Mouse (Mus musculus): ENCODE measurements at regions not wholly inside any gene's neighbourhood (a gene's known extent, or its start where the extent isn't known, plus 50 kb on each side); places are given as distances from the start of the nearest gene placed in this dataset.

GRCm38 (mm10) chr11:64833786-64834185 is 145.1 kb upstream of the Elac2 start:
- no peak overlapping the region for H3K4me3 ChIP-seq (ENCODE audit: insufficient read depth, poor library complexity, severe bottlenecking)
- no peaks in the 10 kb centered on the region for H3K27me3 ChIP-seq (ENCODE audit: control insufficient read depth, insufficient read depth, insufficient read length)
- no peaks in the 10 kb centered on the region for H3K79me3 ChIP-seq (ENCODE audit: low read depth)
- TF ChIP-seq CEBPB (IDR thresholded peaks at IDR 0.05; ENCODE audit: low read depth) (no peak), MYOG (IDR thresholded peaks at IDR 0.05; ENCODE audit: control insufficient read depth, extremely low read depth, insufficient read length) (no peak), MYOD1 (IDR thresholded peaks at IDR 0.05; ENCODE audit: control insufficient read depth, insufficient read length, low read depth) (no peak), FOSL1 (IDR thresholded peaks at IDR 0.05; ENCODE audit: insufficient read depth, low read length, poor library complexity, severe bottlenecking) (no peak), CTCF (IDR thresholded peaks at IDR 0.05; ENCODE audit: control insufficient read depth, insufficient read depth, insufficient read length) (no peak), USF1 (IDR thresholded peaks at IDR 0.05; ENCODE audit: low read depth) (no peak), MAX (IDR thresholded peaks at IDR 0.05) (no peak)
- no peak overlapping the region for H3ac ChIP-seq (ENCODE audit: control insufficient read depth, insufficient read length, low read depth)
- H3K79me2 ChIP-seq (ENCODE audit: control insufficient read depth, insufficient read depth) = no peaks in the 10 kb centered on the region
- no peaks in the 10 kb centered on the region for H3K36me3 ChIP-seq (ENCODE audit: control insufficient read depth, insufficient read depth)

DNA sequence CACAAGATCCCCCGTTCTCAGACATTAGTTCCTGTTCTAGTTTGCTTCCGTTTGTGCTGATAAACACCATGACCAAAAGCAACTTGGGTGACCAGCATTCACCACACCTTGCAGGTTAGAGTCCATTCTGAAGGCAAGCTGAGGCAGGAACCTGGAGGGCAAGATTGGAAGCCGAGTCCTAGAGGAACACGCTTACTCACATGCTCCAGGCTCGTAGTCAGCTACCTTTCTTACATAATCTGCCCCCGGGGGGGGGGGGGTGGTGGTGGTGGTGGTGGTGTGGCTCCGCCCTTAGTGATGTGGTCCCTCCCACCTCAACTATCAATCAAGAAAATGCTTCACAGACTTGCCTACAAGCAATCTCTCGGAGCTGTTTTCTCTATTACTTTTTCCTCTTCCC is 142.1 kb upstream of the Elac2 start:
- Histone ChIP-seq H3K27me3 (ENCODE audit: control insufficient read depth, insufficient read depth, insufficient read length) (no peaks in the 10 kb centered on the region), H3K4me3 (ENCODE audit: insufficient read depth, poor library complexity, severe bottlenecking) (no peak overlapping the region), H3K79me2 (ENCODE audit: control insufficient read depth, insufficient read depth) (no peaks in the 10 kb centered on the region), H3ac (ENCODE audit: control insufficient read depth, insufficient read length, low read depth) (no peak overlapping the region), H3K36me3 (ENCODE audit: control insufficient read depth, insufficient read depth) (no peaks in the 10 kb centered on the region), H3K79me3 (ENCODE audit: low read depth) (no peaks in the 10 kb centered on the region)
- no peak for TF ChIP-seq MYOG (IDR thresholded peaks at IDR 0.05; ENCODE audit: control insufficient read depth, extremely low read depth, insufficient read length)
- TF ChIP-seq CEBPB (IDR thresholded peaks at IDR 0.05; ENCODE audit: low read depth) = no peak
- TF ChIP-seq MYOD1 (IDR thresholded peaks at IDR 0.05; ENCODE audit: control insufficient read depth, insufficient read length, low read depth) = no peak
- no peak for TF ChIP-seq USF1 (IDR thresholded peaks at IDR 0.05; ENCODE audit: low read depth)

- H3K79me3 ChIP-seq (ENCODE audit: low read depth) = no peaks in the 10 kb centered on the region
- no peaks in the 10 kb centered on the region for H3K36me3 ChIP-seq (ENCODE audit: control insufficient read depth, insufficient read depth)
- TF ChIP-seq CEBPB (IDR thresholded peaks at IDR 0.05; ENCODE audit: low read depth) (no peak), MYOG (IDR thresholded peaks at IDR 0.05; ENCODE audit: control insufficient read depth, extremely low read depth, insufficient read length) (no peak), FOSL1 (IDR thresholded peaks at IDR 0.05; ENCODE audit: insufficient read depth, low read length, poor library complexity, severe bottlenecking) (no peak), CTCF (IDR thresholded peaks at IDR 0.05; ENCODE audit: control insufficient read depth, insufficient read depth, insufficient read length) (no peak), MYOD1 (IDR thresholded peaks at IDR 0.05; ENCODE audit: control insufficient read depth, insufficient read length, low read depth) (no peak), MAX (IDR thresholded peaks at IDR 0.05) (no peak), USF1 (IDR thresholded peaks at IDR 0.05; ENCODE audit: low read depth) (no peak)
- H3K27me3 ChIP-seq (ENCODE audit: control insufficient read depth, insufficient read depth, insufficient read length) = peaks cover 10% of the 10 kb centered on the region
- no peak overlapping the region for H3K4me3 ChIP-seq (ENCODE audit: insufficient read depth, poor library complexity, severe bottlenecking)
- H3K79me2 ChIP-seq (ENCODE audit: control insufficient read depth, insufficient read depth) = no peaks in the 10 kb centered on the region
- no peak overlapping the region for H3ac ChIP-seq (ENCODE audit: control insufficient read depth, insufficient read length, low read depth)
Observed at GRCm38 (mm10) chr11:64841092-64841491, 137.7 kb upstream of the Elac2 start.

- peaks cover 10% of the 10 kb centered on the region for H3K27me3 ChIP-seq (ENCODE audit: control insufficient read depth, insufficient read depth, insufficient read length)
- no peaks in the 10 kb centered on the region for H3K36me3 ChIP-seq (ENCODE audit: control insufficient read depth, insufficient read depth)
- no peaks in the 10 kb centered on the region for H3K79me3 ChIP-seq (ENCODE audit: low read depth)
- no peak overlapping the region for H3ac ChIP-seq (ENCODE audit: control insufficient read depth, insufficient read length, low read depth)
- no peak overlapping the region for H3K4me3 ChIP-seq (ENCODE audit: insufficient read depth, poor library complexity, severe bottlenecking)
- no peaks in the 10 kb centered on the region for H3K79me2 ChIP-seq (ENCODE audit: control insufficient read depth, insufficient read depth)
- TF ChIP-seq USF1 (IDR thresholded peaks at IDR 0.05; ENCODE audit: low read depth) (no peak), FOSL1 (IDR thresholded peaks at IDR 0.05; ENCODE audit: insufficient read depth, low read length, poor library complexity, severe bottlenecking) (no peak), CTCF (IDR thresholded peaks at IDR 0.05; ENCODE audit: control insufficient read depth, insufficient read depth, insufficient read length) (no peak), MAX (IDR thresholded peaks at IDR 0.05) (no peak), MYOG (IDR thresholded peaks at IDR 0.05; ENCODE audit: control insufficient read depth, extremely low read depth, insufficient read length) (no peak), CEBPB (IDR thresholded peaks at IDR 0.05; ENCODE audit: low read depth) (no peak), MYOD1 (IDR thresholded peaks at IDR 0.05; ENCODE audit: control insufficient read depth, insufficient read length, low read depth) (no peak)
Observed at GRCm38 (mm10) chr11:64842775-64843530, 135.9 kb upstream of the Elac2 start.

GRCm38 (mm10) chr11:64846577-64847147 is 132.2 kb upstream of the Elac2 start:
- Histone ChIP-seq H3K27me3 (ENCODE audit: control insufficient read depth, insufficient read depth, insufficient read length) (peaks cover 10% of the 10 kb centered on the region), H3K36me3 (ENCODE audit: control insufficient read depth, insufficient read depth) (no peaks in the 10 kb centered on the region), H3ac (ENCODE audit: control insufficient read depth, insufficient read length, low read depth) (no peak overlapping the region), H3K4me3 (ENCODE audit: insufficient read depth, poor library complexity, severe bottlenecking) (no peak overlapping the region), H3K79me3 (ENCODE audit: low read depth) (no peaks in the 10 kb centered on the region), H3K79me2 (ENCODE audit: control insufficient read depth, insufficient read depth) (no peaks in the 10 kb centered on the region)
- no peak for TF ChIP-seq USF1 (IDR thresholded peaks at IDR 0.05; ENCODE audit: low read depth)
- no peak for TF ChIP-seq MAX (IDR thresholded peaks at IDR 0.05)
- no peak for TF ChIP-seq FOSL1 (IDR thresholded peaks at IDR 0.05; ENCODE audit: insufficient read depth, low read length, poor library complexity, severe bottlenecking)
- no peak for TF ChIP-seq MYOD1 (IDR thresholded peaks at IDR 0.05; ENCODE audit: control insufficient read depth, insufficient read length, low read depth)
- no peak for TF ChIP-seq CTCF (IDR thresholded peaks at IDR 0.05; ENCODE audit: control insufficient read depth, insufficient read depth, insufficient read length)
- TF ChIP-seq CEBPB (IDR thresholded peaks at IDR 0.05; ENCODE audit: low read depth) = no peak
- TF ChIP-seq MYOG (IDR thresholded peaks at IDR 0.05; ENCODE audit: control insufficient read depth, extremely low read depth, insufficient read length) = no peak

Measured in C2C12 (cell line).